Mouse (Mus musculus) T-helper 17 cell (primary cell): ENCODE measurements at regions not wholly inside any gene's neighbourhood (a gene's known extent, or its start where the extent isn't known, plus 50 kb on each side); places are given as distances from the start of the nearest gene placed in this dataset.

Experiments used
- in situ Hi-C, 2 experiments: fragments of 300-600 bp; cut with MboI, MseI; formaldehyde crosslinking; loops; 1 replicate in 1 of 2; 2 replicates in 1 of 2; pipeline ENCODE4 v1.15.1; 2025; ENCODE audit warnings: high pct_unique_total_duplicates in 2 of 2

DNA sequence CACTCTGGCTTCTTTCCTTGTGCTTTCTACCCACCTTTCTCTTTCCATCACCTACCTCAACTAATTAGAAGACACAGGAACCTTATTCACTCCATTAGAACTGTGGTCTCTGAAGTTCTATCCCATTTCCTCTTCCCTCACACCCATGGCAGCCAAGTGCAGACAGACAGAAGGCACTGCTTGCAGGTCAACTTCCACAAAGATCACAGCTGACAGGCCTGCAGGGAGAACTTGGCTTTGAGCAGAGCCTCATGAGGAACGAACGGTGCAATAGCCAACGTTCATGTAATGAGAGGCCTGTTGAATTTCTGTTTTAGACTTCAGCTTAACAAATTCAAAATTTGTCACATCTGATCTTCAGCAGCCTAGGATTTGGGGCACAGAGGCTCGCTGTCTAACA, 217.5 kb upstream of the Ankrd55 start:
- in situ Hi-C loops: loop anchor here in 1 of 2 experiments (5.0 kb wide), 1 partner anchor 57 kb away; no protein-coding TSS in a partner anchor

DNA sequence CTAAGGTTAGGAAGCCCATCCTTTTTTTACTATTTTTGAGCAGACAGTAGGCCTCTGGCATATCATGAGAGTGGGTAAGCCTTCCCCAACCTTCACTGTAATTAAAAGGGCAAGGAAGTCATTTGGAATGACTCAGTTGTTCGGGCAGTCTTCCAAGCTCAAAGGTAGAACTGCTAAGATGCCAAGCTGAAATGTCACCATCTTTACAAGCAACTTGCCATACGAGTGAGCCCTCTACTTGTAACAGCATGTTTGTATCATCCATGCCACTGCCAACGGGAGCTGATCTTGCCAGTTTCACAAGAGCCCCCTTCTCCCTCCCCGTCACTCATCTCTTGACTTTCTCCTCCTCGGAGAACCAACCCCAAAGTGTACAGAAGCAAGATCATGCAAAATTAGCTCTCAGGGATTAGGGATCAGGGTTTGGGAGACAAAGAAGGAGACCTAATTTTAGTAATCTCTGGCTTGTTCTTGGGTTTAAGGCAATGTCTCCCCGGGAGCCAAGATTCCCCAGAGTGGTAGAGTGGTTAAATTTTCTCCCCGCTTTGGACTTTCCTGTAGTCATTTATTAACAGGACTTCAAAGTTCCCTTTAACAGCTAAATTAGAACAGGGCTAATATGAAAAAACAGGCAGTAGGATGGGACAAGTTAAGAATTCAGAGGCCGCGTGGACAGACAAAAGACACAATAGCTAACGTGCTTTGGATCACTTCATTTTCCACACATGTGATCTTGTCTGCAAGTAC, 216.9 kb upstream of the Ankrd55 start:
- in situ Hi-C loops: loop anchor here in 1 of 2 experiments (5.0 kb wide), 1 partner anchor 56 kb away; no protein-coding TSS in a partner anchor

DNA sequence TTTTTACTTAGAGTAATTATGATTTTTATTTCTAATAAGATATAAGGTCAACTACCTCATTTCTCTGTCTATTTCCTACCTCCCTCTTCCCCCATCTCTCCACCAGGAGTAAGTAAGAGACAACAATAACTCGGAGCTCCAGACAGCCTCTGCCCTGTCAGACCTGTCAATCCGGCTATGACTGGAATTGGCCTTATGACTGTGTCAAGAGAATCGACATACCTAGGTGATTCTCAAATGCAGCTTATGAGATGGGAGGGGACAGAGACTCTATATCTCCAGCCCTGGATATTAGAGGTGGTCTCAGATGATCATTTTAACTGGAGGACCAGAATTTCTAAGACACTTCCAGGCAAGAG, 216.3 kb upstream of the Ankrd55 start:
- in situ Hi-C loops: loop anchor here in 1 of 2 experiments (5.0 kb wide), 1 partner anchor 55 kb away; no protein-coding TSS in a partner anchor

DNA sequence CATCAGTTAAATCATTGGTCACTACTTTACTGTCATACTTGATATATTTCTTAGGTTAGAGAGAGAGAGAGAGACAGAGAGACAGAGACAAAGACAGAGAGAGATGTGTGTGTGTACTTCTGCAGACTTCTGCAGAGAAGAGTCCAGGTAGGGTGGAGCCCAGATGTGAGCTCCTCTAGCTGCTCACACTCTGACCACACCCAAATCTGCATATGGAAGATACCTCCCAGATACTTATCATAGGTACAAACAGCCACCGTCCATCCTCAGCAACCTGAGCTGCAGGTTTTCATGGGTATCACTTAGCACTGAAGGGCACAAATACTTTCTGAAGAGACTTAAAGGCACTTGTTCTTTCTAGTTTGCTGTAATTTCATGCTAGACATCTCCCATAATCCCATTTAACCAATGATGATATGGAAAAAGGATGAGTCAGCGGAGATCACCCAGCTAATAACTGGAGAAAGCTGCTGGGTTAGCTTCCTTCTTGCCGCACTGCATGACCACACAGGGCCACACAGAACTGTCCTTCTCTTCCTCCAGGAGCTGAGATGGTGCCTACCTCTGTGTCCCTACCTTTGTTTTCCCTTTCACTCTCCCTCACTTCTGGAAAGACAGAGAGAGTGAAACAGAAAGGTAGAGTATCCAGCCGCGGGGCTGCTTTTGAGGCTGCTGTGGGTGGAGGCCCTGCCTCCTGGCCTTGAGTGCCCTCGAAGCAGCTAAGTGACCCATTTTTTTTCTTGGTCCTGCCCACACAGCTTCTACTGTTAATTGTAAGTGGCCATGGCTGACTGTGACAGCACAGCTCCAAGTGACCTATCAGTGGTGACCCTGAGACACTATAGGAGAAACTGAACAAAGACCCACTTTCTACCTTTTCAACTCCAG, 214.5 kb upstream of the Ankrd55 start:
- in situ Hi-C loops: loop anchor here in 1 of 2 experiments (5.0 kb wide), 1 partner anchor 54 kb away; no protein-coding TSS in a partner anchor

DNA sequence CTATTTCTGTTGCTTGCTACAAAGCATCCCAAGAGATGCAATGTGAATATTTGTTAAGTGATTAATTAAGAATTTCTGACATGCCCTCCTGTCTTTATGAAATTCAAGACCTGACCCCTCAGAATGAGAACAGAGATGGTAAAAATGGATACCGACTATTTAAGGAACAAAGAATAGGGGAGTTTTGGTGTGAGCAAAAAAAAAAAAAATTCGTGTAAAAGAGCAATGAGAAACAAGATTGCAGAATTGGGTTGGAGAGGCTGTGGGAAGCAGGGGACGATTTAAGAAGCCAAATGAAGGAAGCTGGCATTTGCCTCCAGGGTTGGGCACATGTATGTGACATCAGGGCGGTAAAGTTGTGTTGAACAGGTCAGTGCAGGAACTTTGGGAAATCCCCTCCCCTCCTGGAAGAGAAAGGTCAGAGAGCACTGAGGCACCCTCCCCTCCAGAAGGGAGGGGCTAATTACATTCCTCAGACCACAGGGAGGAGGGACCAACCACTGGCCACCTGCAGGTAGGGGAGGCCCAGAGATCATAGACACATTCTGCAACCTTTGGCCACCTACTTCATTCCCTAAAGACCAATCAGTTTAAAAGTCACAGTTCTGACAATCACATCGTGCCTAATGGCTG, 212.3 kb upstream of the Ankrd55 start:
- in situ Hi-C loops: no loop called here

DNA sequence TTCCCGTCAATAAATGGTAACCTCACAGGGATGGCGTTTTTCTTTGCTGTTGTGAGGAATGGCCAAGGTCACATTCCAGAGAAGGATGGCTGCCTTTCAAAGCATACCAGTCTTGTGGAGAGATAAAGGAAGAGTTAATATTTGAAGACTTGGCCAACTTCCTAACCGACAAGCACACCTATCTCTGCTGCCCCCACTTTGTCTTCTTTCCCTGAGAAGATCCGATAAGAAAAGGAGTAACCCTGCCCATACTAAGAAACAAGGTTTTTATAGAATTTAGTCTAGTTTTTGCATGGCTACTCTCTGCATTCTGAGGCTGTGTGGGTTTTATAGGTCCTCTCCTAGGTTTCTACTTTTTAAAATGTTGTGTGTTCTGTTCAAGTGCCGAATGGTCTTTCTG, 210.2 kb upstream of the Ankrd55 start:
- in situ Hi-C loops: no loop called here

DNA sequence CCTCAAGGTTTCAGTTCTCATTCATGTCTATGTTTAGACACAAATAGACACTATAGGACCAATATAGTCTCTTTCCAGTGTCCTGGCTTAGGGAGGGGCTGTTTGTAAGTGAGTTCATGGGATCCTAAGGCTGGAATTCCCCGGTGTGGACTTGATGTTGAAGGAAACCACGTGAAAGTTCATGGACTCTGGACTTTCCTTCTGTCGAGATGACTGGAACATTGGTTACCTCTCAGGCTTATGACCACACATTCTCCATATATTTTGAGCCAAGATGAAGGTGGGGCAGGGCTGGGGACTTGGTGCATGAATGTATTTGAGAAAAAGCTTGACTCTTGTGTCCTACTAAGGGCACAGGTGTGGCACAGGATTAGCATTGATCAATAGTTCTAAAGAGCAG, 206.3 kb upstream of the Ankrd55 start:
- in situ Hi-C loops: loop anchor here in 1 of 2 experiments (10.0 kb wide), 1 partner anchor 1727 kb away; the partner anchor contains the start of gene Gapt

DNA sequence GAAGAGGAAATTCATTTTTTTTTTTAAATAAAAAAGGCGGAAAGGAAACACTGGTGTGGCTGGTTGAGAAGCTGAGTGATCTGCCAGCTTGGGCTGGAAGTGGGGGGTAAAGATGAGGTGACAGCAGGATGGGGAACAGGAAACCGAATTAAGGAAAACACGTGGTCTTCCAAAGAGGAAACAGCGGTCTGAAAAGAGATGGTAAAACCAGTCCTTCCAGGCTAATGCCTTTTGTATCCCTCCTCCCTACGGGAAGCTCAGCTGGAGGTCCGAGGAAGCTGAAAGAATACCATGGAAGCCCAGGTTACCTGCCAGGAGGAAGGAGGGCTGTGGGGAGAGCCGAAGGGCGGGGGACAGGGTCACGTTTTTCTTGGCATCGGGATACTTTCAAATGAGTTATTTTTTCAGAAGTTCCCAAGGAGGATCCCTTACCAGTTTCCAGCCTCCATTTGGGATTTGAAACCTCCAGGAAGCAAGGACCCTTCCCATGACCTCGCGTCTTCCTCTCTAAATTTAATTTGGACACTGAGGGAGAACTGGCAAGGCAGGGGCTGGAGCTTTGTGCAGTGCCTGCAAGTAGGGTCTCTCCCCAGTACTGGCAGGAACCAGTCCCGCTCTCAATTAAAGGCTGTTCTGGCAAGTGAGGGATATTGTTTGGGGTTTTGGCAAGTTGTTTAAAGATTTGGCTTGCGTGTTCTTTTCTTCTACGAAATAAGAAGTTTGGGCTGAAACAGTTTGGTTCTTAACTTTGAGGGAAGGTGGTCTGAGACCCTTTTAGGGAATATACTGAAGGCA, 203.6 kb upstream of the Ankrd55 start:
- in situ Hi-C loops: loop anchor here in 1 of 2 experiments (10.0 kb wide), 1 partner anchor 1730 kb away; the partner anchor contains the start of gene Gapt

DNA sequence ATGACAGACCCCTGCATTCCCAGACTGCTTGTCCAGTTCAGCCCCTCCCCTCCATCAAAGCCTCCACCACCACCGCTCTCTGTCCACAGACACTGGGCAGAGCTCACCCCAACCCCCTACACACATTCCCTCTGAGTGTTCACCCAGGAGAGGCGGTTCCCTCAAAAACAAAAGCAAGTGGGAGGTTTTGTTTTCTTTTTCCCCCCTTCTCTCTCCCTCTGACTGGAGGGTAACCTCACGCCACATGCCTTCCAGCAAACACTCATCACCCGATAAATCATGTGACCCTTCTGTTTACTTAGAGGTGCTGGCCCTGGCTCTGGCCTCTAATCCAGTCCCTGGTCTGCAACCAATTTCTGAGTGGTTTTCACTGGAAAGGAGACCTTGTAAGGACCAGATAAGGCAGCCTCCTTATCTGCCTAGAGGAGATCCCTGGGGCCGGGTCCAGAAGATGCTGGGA, 199.9 kb upstream of the Ankrd55 start:
- in situ Hi-C loops: loop anchor here in 1 of 2 experiments (10.0 kb wide), 1 partner anchor 1734 kb away; the partner anchor contains the start of gene Gapt

DNA sequence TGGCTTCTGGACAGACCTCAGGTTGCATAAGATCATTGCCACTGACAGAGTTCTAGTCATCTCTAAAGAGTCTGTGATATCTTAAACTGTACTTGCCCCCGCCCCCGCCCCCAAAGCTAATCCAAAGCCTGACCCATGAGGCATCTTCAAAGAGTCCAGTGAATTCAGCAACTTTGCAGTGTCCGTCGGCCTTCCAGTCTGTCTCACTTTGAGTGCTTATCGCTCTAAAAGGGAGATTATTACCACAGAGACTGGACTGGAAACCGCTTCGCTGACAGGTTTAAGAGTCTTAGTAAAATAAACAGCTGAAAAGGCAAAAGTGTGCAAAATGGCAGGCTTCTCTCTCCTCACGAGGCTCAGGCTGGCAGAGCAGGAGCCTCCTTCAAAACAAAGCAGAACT, 197.5 kb upstream of the Ankrd55 start:
- in situ Hi-C loops: no loop called here

DNA sequence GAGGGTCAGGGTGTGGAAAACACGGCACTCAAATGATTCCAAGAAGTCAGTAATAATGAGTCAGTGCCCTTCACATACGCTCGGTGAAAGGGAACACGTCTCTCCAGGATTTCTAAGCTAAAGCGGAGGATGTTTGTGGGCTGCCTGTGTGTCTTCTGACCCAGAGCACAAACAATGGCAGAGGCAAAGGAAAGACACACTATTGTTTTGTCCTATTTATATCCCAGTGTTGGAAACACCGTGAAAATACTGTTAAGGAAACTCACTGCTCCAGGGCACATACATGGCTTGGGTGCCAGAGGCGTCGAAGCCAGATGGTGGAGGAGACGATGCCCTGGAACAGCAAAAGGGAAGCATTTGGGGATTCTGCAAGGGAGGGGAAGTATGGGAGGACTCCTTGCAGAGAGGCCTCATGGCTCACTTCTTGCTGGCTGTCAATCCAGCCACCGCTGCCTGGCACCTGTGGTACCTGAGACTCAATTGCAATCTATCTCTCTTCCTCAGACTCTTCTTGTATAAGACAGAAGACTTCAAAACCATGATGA, 192.6 kb upstream of the Ankrd55 start:
- in situ Hi-C loops: no loop called here

DNA sequence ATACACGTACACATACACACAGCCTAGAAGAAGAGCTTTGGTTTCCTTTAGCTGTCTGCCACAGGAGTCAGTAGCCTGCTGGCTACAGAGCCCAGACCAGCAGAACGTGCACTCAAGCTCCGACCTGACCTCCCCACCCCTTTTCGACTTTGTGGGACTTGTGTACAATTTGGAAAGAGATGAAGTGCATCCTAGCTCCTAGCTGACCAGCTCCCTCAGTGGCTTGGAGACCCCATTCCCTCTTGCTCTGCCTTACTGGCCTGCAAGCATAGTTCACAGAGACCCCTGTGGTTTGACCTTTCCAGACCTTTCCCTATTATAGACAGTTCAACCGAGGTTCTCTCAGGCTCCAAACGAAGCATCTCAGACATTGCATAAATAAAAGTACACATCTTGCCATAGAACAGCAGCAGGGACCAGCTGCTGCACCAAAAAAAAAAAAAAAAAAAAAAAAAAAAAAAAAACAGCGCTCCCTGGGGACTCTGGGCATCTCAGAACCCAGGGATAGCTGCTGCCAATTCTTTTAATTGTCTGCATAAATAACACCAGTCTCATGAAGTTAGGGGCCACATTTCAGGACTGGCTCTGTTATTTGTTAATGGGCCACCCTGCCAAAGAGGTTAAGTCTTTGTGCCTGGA, 188.2 kb upstream of the Ankrd55 start:
- in situ Hi-C loops: no loop called here

DNA sequence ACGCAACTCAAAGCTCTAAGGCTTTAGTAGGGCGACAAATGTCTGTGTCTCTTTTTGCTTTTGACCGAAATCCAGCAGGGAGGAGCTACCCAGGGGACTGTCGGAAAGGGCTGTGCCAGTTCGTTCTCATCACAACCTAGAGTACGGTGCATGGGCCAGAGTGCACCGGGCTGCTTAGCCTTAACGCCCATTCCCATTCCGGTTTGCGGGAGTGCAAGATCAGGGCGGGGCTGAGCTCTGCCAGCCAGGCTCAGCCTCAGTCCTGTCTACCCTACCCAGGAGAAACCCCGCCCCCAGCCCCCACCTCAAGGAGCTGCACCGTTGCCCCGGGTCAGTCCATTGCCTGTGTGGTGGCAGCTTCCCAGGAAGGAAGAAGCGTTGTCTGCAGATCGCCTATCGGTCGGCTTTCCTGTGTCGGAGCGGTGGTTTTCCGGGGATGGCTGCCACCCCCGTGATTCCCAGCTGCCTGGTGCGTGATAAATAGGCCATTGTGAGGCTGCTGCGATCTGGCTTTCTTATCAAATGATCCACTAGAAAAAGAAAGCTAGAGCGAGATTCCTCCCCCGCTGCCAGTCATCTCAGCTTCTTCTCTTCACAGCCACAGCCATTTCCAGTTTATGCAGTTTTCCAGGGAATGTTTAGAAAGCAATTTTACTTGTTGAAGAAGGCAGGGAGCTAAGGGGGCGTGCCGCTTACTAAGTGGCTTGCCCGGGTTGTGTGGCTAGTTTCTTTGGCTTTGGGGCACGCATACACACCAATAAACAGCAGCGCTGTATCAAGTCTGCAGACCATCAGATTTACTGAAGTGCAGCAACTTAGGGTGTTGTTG, 187.4 kb upstream of the Ankrd55 start:
- in situ Hi-C loops: no loop called here

DNA sequence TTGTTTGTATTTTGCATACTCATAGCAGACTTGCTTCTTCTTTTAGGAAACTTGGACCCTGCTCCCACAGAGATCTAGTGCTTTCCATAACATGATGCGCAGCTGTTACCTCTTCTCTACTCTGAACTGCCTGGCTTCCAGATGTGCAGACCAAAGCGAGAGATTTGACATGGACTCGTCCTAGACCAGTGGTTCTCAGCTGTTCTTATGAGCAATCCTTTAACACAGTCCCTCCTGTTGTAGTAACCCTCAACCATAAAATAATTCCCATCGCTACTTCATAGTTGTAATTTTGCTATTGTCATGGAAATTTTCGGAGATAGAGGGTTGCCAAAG, 186.9 kb upstream of the Ankrd55 start:
- in situ Hi-C loops: no loop called here

DNA sequence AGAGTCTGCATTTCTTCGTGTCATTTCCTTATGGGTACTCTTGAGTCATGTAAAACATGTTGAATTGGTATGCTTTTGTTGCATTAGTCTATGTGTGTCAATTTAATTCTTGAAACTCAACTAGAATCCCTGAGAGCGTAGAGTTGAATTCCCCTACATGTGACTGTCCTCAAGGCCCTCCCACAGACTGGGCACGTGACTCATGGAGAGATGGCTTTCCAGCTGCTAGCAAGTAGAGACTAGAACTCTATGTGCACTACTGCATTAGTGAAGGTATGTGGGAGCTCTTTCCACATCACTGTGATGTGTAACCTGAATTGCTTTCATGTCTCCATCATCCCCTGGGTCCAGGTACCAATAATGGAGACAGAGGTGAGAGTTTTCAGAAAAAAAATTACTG, 182.3 kb upstream of the Ankrd55 start:
- in situ Hi-C loops: no loop called here

DNA sequence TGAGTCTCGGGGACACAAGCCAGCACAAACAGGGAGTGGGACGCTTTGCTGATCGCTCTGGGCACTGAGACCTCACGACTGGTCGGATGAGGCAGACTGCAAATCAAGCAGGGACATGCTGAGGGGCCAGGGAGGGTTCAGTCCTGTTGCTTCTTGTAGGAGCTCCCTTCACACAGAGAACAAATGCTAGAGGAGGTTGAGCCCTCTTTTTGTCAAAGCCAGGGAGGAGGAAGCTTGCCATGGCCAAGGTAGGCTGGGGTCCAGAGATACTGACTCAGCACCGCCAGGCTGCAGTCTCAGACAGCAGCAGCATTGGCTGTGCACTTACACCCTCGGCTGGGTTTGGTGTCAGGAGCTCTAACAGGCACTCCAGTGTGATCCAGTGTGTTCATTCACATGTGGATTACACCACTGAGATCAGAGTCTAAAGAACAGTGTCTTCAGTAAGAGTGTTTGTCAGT, 173.5 kb upstream of the Ankrd55 start:
- in situ Hi-C loops: no loop called here

DNA sequence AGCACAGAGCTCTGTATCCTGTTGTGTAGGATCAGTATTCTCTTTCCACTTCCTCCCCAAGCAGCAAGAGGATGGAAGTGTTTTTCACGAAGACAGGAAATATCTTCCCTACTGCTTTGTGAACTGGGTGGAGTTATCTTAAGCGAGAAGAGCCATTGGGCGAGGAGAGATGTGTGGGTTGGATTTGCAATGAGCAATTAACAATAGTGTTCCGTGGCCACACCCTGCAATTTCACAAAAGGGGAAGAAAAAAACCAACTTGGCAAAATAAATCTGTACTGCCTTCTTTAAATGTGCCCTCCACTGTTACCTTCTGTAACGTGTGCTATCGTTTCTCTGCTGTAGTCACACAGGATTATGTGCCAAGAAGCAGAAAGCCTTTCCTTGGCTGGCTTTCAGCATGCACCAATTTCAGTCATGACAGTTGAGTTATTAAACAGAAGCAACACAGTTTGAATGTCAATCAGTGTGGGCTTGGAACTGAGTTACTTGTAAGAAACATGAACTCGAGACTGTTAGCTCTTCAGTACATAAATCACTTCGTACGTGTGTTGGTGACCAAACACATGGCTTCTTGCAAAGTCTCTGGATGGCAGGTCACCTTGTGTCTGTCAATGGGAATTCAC, 172.0 kb upstream of the Ankrd55 start:
- in situ Hi-C loops: no loop called here

DNA sequence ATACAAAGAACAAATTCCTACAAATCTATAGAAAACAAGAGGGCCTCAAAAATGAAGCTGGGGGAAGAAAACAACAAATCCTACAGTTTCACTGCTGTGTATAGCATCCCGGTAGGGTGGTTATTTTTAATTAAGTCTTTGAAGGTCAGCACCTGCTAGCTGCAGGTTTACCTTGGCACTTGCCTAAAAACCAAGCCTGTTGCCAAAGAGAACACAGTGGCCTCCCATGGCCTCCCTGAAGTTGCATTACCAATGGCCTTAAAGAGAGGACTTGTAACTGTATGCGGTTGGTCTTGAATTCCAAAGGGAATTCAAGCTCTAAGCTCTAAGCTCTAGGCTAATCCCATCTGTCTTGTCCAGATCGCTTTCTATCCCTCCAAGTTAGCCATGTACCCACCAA, 169.7 kb upstream of the Ankrd55 start:
- in situ Hi-C loops: no loop called here

DNA sequence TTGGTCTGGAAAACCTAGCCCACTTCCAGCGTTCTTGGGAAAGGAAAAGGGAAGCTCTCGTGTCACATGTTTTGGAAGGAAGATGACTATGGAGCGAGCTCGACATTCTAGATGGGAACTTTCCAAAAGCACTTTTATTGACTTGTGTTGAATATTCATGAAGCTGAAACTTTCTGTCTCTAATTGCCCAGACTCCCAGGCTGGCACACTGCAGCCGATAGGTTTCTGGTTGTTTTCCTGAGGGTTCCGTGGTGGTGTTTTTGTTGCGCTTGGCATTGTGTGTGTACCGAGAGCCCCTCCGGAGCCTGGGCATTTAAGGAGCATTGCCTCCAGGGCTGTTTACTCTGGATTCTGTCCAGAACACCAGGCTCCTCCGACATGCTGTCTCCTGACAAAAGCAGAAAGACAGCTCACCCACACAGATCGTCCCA, 168.6 kb upstream of the Ankrd55 start:
- in situ Hi-C loops: no loop called here
